Comparison of ENCODE assay signal across 8 mouse cellular contexts in genomic region chr11:97343619-97344018, GRCm38 (mm10). TPM values are rescaled to one million over a fixed set of nuclear protein-coding genes. Genes with fewer than 3 reads are reported as not detected.
DNase-seq lines count a peak whose midpoint lies in the region; ATAC-seq lines count a peak whose summit lies in the region.

No protein-coding gene starts in this region.

- no peaks in the 10 kb centered on the region for H3K27me3 ChIP-seq in midbrain, embryonic 15.5 days (replicated peaks)
- H3K27me3 ChIP-seq in forebrain, embryonic 16.5 days (replicated peaks; ENCODE audit: control insufficient read depth, insufficient read depth, low read length), result no peaks in the 10 kb centered on the region

- 31% methylated on average over 17 of the region's 17 CpGs for WGBS in midbrain, embryonic 15.5 days
- WGBS in forebrain, embryonic 16.5 days, result 33% methylated on average over 17 of the region's 17 CpGs

- no peak overlapping the region for H3K4me2 ChIP-seq in midbrain, embryonic 15.5 days
- H3K4me2 ChIP-seq in forebrain, embryonic 16.5 days (ENCODE audit: low read length), result no peak overlapping the region

- no peaks in the 10 kb centered on the region for H3K9me3 ChIP-seq in midbrain, embryonic 15.5 days
- no peaks in the 10 kb centered on the region for H3K9me3 ChIP-seq in forebrain, embryonic 16.5 days (ENCODE audit: control insufficient read depth, low read length)

- peak; percentile 40 for DNase-seq in urinary bladder, postnatal 25 days (ENCODE audit: low spot score)
- DNase-seq in urinary bladder, postnatal 4 days (ENCODE audit: low spot score in 2 of 2), result no peak
- DNase-seq in embryo, embryonic 11.5 days (ENCODE audit: low read depth, low spot score), result peak; percentile 31
- peak; percentile 57 for DNase-seq in kidney, adult 9 months
- DNase-seq in lung, postnatal 14 days, result peak; percentile 64
- DNase-seq in thymus, postnatal 14 days, result peak; percentile 72

- no peak overlapping the region for H3K4me3 ChIP-seq in midbrain, embryonic 15.5 days
- no peak overlapping the region for H3K4me3 ChIP-seq in forebrain, embryonic 16.5 days (replicated peaks; ENCODE audit: low read length)

- H3K27ac ChIP-seq in midbrain, embryonic 15.5 days, result no peak overlapping the region
- H3K27ac ChIP-seq in forebrain, embryonic 16.5 days (ENCODE audit: low read length), result no peak overlapping the region

- 0 out of 2 replicates have a peak, but pooled peaks cover 5% of the 10 kb centered on the region for H3K4me1 ChIP-seq in midbrain, embryonic 15.5 days
- H3K4me1 ChIP-seq in forebrain, embryonic 16.5 days (replicated peaks; ENCODE audit: control insufficient read depth, insufficient read depth, low read length), result peaks cover 5% of the 10 kb centered on the region

- H3K9ac ChIP-seq in midbrain, embryonic 15.5 days, result no peak overlapping the region
- no peak overlapping the region for H3K9ac ChIP-seq in forebrain, embryonic 16.5 days (replicated peaks; ENCODE audit: low read depth, low read length)

- no peak for ATAC-seq in midbrain, embryonic 15.5 days (replicated peaks)
- no peak for ATAC-seq in forebrain, embryonic 16.5 days

- H3K36me3 ChIP-seq in midbrain, embryonic 15.5 days (replicated peaks), result no peaks in the 10 kb centered on the region
- H3K36me3 ChIP-seq in forebrain, embryonic 16.5 days (ENCODE audit: control insufficient read depth, insufficient read depth), result no peaks in the 10 kb centered on the region

RNA-seq across cellular contexts. Expression of gene Gpr179, which starts 8.3 kb away (rescaled TPM):
- 0.70 and 0.98 TPM in 2 replicates for polyA plus RNA-seq in midbrain, embryonic 15.5 days (2015; fragmentation: Nextera tagmentation; extraction: Ambion mirVana)
- polyA plus RNA-seq in forebrain, embryonic 16.5 days (2015; fragmentation: Nextera tagmentation; extraction: Ambion mirVana), result 0.16 and 0.19 TPM in 2 replicates

RNA-seq across cellular contexts. Expression of gene Socs7, which starts 18.7 kb away (rescaled TPM):
- 10.6 and 10.8 TPM in 2 replicates for polyA plus RNA-seq in midbrain, embryonic 15.5 days (2015; fragmentation: Nextera tagmentation; extraction: Ambion mirVana)
- polyA plus RNA-seq in forebrain, embryonic 16.5 days (2015; fragmentation: Nextera tagmentation; extraction: Ambion mirVana), result 10.7 and 11.5 TPM in 2 replicates

RNA-seq across cellular contexts. Expression of gene Mrpl45, which starts 28.1 kb away (rescaled TPM):
- 33.1 and 38.1 TPM in 2 replicates for polyA plus RNA-seq in midbrain, embryonic 15.5 days (2015; fragmentation: Nextera tagmentation; extraction: Ambion mirVana)
- 40.2 and 42.0 TPM in 2 replicates for polyA plus RNA-seq in forebrain, embryonic 16.5 days (2015; fragmentation: Nextera tagmentation; extraction: Ambion mirVana)

Comparison
In these comparisons a context has a peak if more than half of its experiments do, and no peak if none do; other contexts are left out.
1. DNase-seq: peak in urinary bladder, postnatal 25 days (single experiment), embryo, embryonic 11.5 days (single experiment), kidney, adult 9 months (single experiment), lung, postnatal 14 days (single experiment) and thymus, postnatal 14 days (single experiment); none in urinary bladder, postnatal 4 days (0 of 2).